Mouse (Mus musculus) lung, embryonic 14.5 days (tissue): Measurements from ENCODE around the gene Max. TPM values are rescaled to one million over a fixed set of nuclear protein-coding genes. Genes with fewer than 3 reads are reported as not detected.

Experiments used
- ATAC-seq: fragments of 200-750 bp; cut with Nextera tagmentation; 2 replicates; pipeline ENCODE4 v1.8.0; 2017; ENCODE audit warnings: mild to moderate bottlenecking, moderate TSS enrichment, moderate library complexity; ENCODE audit not compliant: insufficient read depth
- DNase-seq: peaks from one replicate; pipeline ENCODE4 v3.0.0-alpha.2; 2015
- H3K27ac ChIP-seq: fragments of 300-500 bp; sonication (generic); 2 replicates; pipeline ENCODE4 v1.5.1; 2014; ENCODE audit warnings: low read depth, mild to moderate bottlenecking, moderate library complexity
- H3K27me3 ChIP-seq: fragments of 300-500 bp; sonication (generic); 2 replicates; pipeline ENCODE4 v1.6.1; 2014; ENCODE audit warnings: low read length, control low read depth; ENCODE audit not compliant: insufficient read depth
- H3K36me3 ChIP-seq: fragments of 300-500 bp; sonication (generic); 2 replicates; pipeline ENCODE4 v1.6.1; 2014; ENCODE audit warnings: control low read depth; ENCODE audit not compliant: insufficient read depth
- H3K4me1 ChIP-seq: fragments of 300-500 bp; sonication (generic); 2 replicates; pipeline ENCODE4 v1.6.1; 2014; ENCODE audit warnings: antibody characterized with exemption, control low read depth; ENCODE audit not compliant: insufficient read depth
- H3K4me2 ChIP-seq: fragments of 300-500 bp; sonication (generic); 2 replicates; pipeline ENCODE4 v1.6.1; 2014; ENCODE audit warnings: mild to moderate bottlenecking
- H3K4me3 ChIP-seq: fragments of 300-500 bp; sonication (generic); 2 replicates; pipeline ENCODE4 v1.5.1; 2014; ENCODE audit warnings: low read depth, low read length
- H3K9ac ChIP-seq: fragments of 300-500 bp; sonication (generic); 2 replicates; pipeline ENCODE4 v1.6.1; 2014
- H3K9me3 ChIP-seq: fragments of 300-500 bp; sonication (generic); 2 replicates; pipeline ENCODE4 v1.6.1; 2016; ENCODE audit warnings: low read depth, low read length, control low read depth
- CTCF ChIP-seq: IDR thresholded peaks from 2 replicates; pipeline ENCODE4 v1.5.1; 2016; ENCODE audit warnings: antibody characterized with exemption, low read depth
- WGBS: fragments of 180-500 bp; shearing (Covaris S2); extraction: QIAGEN DNeasy Blood & Tissue Kit; methylation state at CpG from one replicate; pipeline ENCODE4 v1.1.7; 2014; 5-methylcytosine and 5-hydroxymethylcytosine counted together
- polyA plus RNA-seq: library from polyadenylated mRNA; unstranded; fragments of >200 nt; fragmentation: Nextera tagmentation; extraction: Ambion mirVana; gene quantifications from 2 replicates; pipeline ENCODE4 v1.2.1, GENCODE M21; 2014

Max gene
- polyA plus RNA-seq, 1 experiment from 2014 or later: 25.5 TPM

GRCm38 (mm10) chr12:76887941-76888340 lies 74.1 kb downstream of the Max start:
- WGBS: 90% methylated on average over 12 of the region's 12 CpGs
- H3K4me1 ChIP-seq: no peaks in the 10 kb centered on the region
- H3K4me2 ChIP-seq: no peak overlapping the region
- H3K27ac ChIP-seq: no peak overlapping the region
- H3K36me3 ChIP-seq: peaks cover 33% of the 10 kb centered on the region; the same call in 1 of the 2 replicates
- H3K27me3 ChIP-seq: no peaks in the 10 kb centered on the region
- H3K4me3 ChIP-seq: no peak overlapping the region
- no peaks in the 10 kb centered on the region for H3K9me3 ChIP-seq
- no peak for DNase-seq
- no peak for TF ChIP-seq CTCF
- ATAC-seq: no peak
- no peak overlapping the region for H3K9ac ChIP-seq

Other genes with a start within 250 kb of the Max start
- gene Churc1, start 196.7 kb downstream of the Max start, polyA plus RNA-seq: 119 and 137 TPM in 2 replicates
- gene Fntb, start 196.6 kb downstream of the Max start, polyA plus RNA-seq: 43.5 and 48.4 TPM in 2 replicates
- gene Gpx2, start 166.6 kb downstream of the Max start, polyA plus RNA-seq: 25.8 and 30.8 TPM in 2 replicates
- gene Rab15, start 139.3 kb downstream of the Max start, polyA plus RNA-seq: 26.0 and 36.5 TPM in 2 replicates